Mouse (Mus musculus): ENCODE data around the gene Mtx3.
"Not testable (repeated sequence)": the region's sequence is repeated elsewhere in the genome, so short reads cannot be mapped to it uniquely, and the experiment has no call there.

Gene Mtx3

DNA sequence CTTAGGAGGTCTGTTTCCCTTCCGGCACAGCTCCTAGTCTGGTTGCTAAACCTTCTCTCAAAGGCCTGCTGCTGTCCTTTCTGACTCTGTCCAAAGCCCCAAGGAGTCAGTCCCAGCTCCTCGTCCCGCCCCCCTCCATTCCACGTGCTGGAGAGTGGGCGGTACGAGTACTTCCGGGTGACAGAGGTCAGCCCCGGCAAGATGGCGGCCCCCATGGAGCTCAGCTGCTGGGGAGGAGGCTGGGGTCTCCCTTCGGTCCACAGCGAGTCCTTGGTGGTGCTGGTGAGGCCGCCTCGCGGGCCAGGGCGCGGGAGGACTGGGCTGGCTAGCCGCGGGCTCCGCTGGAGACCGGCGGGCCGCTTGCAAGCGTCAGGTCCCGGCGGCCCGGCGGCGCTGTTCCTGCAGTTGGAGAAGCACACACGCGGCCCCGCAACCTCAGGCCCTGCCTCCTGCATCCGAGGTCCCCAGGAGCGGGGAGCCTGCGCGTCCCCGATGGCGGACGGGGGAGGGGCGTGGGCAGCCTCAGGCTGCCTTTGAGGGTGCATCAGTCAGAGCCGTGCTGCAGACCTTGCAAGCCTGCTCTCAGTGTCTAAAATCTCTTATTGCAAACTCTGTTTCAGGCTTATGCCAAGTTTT is at the start of gene Mtx3:
Mtx3 (plus strand) TSS at position 175 of the 636 bp plus-strand sequence.
- in situ Hi-C loops (cut with MboI, MseI): no loop called here

DNA sequence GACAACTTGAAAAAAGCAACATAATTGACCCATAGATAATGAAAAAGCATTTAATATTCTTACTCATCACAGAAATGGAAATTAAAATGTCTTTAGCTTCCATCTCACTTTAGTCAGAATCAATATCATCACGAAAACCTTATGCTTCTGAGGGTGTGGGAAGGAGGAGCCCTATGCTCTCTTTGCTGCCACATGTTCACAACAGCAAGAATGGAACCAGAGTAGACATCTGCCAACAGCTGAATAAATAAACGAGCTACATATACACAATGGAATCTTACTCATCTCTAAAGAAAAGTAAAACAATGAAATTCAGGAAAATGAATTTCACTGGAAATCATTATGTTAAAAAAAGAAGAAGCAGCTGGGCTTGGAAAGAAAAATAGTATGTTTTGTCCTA is 45.7 kb upstream of the Mtx3 start:
- in situ Hi-C loops (cut with MboI, MseI): loop anchor here (10.0 kb wide), 1 partner anchor 1226 kb away; no protein-coding TSS in a partner anchor

DNA sequence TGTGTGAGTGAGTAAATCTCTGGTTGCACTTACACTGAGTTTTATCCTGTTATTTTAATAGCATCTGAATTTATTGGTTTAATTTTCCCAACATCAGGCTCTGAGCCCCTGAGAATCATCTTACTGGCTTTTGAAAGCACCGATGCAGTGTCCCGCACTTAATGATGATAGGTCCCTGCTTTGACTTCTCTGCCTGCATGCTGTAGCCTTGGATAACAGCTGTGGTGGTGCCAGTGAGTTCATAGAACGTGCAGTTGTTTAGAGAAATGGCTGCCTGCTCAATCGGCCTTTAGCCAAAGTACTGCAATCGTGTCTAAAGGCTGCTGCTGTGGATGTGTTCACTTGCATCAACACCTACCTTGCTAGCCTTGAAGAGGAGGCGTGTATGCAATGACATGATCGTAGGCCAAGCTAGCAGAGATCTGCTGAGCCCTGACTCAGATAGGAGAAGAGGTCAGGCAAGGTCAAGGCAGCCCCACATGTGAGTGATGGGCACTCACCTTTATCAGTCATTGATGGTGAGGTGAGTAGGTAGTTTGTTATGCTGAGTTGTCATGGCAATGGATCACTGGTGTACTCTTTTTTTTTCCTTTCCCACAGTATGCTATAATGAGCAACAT is 45.1 kb upstream of the Mtx3 start:
- in situ Hi-C loops (cut with MboI, MseI): loop anchor here (10.0 kb wide), 1 partner anchor 1225 kb away; no protein-coding TSS in a partner anchor

DNA sequence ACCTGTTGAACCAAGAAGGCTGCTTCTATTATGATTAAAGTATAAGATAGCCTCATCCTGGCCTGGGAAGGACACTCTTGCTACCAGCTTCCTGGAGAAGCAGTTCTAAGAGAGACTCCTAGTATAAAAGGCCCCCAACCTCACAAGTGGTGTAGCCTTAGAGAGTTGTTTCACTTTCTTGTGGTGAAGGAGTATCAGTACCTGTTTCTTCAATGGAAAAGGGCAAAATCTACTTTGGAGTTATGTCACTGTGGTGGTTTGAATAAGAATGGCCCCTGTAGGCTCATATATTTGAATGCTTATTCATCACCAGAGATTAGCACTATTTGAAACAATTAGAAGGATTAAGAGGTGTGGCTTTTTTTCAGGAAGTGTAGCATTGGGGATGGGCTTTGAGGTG is 37.8 kb upstream of the Mtx3 start:
- in situ Hi-C loops (cut with MboI, MseI): no loop called here

DNA sequence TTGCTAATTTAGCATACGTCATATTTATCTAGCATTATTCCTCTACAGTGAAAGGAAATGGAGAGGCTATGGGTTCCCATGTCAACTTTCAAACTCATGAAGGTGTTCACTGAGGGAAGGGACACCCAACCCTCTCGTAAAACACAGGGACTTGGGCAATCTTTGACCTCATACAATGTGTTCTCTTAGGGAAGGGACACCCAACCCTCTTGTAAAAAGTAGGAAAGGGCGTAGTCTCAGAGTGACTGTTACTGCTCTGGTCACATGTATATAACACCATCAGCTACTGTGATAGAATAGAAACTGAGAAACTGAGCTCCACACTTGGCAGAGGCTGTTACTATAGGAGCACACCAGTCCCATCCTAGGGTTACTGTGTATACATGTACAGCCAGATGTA is 36.7 kb upstream of the Mtx3 start:
- in situ Hi-C loops (cut with MboI, MseI): no loop called here

DNA sequence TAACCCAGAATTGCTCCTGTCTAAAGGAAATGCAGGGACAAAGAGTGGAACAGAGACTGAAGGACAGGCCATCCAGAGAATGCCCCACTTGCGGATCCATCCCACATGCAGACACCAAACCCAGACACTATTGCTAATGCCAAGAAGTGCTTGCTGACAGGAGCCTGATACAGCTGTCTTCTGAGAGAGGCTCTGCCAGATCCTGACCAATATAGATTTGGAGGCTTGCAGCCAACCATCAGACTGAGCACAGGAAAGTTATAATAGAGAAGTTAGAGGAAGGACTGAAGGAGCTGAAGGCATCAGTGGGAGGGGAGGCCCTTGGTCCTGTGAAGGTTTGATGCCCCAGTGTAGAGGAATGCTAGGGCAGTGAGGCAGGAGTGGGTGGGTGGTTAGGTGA is 34.0 kb upstream of the Mtx3 start:
- in situ Hi-C loops (cut with MboI, MseI): not testable (repeated sequence)

DNA sequence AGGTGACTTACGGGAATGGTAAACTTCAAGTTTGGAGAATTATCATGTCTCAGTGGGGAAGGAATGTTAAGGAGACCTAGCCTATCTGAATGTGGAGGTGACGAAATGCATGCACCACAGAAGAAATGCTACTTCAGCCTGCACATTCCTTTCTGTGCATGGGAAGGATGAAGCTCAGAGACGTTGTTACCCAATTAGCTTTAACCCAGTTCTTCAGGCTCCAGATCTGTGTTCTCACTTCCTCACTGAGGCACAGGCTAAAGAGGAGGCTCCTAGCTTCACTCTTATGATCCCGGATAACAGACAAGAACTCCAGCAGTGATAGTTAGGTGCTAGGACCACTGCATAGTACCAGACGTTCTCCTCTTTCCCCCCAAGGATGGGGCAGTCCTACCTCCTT is 28.2 kb upstream of the Mtx3 start:
- in situ Hi-C loops (cut with MboI, MseI): no loop called here

DNA sequence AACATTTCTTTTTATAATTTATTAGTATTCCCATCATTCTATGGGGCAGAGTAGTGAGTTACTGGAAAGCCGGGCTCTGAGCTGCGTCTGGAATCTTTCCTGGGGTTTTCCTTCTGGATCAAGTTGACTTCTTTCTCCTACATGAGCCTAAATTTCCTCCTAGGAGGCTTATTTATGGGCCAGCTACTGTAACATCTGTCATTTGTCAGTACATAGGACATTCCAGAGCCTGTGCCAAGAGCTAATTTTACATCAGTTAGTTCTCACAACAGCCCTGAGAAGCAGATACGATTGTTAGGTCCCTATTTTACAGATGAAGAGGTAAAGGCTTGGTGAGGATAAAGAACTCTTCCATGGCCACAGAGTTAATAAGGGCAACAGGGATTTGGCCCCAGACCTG is 27.2 kb upstream of the Mtx3 start:
- in situ Hi-C loops (cut with MboI, MseI): no loop called here

DNA sequence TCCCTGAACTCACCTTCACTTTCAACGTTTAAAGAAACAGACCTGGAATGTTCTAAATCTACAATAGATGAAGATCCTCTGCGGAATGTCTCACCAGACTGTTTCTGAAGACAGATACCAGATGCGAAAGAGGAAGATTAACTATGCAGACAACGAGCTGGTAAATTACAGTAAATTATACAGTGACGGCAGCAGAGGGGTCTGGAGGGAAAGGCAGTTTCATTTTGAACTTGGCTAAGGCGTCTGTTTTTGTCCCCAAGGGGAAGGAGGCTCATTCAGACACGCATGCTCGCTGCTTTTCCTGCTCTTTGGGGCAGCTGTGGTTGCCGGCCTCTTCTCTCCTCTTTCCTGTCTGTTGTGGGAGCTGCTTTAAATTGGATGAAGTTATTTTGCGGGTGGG is 15.7 kb upstream of the Mtx3 start:
- in situ Hi-C loops (cut with MboI, MseI): no loop called here

DNA sequence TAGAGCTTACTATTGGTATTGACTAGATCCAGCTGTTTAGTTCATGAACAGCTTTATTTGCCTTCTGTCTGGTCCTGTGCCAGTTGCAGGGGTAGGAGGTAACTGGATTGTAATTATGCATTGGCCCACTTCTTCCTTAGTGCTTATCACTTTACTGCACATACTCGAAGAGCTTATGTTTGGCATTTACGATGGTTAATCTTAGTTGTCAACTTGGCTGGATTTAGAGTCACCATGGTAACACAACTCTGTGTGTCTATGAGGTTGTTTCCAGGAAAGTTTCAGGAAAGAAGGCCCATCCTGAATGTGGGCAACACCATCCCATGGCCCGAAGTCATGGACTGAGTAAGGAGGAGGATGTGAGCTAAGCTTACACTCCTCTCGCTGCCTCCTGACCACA is 11.4 kb upstream of the Mtx3 start:
- in situ Hi-C loops (cut with MboI, MseI): no loop called here

DNA sequence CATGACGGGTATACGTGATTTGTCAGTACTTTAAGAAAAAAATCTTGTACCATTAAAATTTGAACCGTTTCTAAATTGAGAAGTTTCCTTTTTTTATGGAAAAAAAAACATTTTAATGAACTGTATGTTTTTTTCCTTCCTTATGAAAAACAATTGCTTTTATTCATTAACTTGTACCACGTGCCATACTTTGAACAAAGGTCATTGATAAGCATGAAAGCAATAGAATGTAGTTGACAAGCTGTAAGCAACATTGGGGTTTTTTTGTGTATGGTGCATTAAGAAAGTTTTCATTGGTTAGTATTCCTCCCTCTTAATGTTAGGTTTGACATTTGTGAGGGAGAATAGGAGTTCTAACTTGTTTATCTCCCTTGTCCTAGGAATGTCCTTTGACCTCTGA is 1.9 kb downstream of the Mtx3 start:
- in situ Hi-C loops (cut with MboI, MseI): no loop called here

DNA sequence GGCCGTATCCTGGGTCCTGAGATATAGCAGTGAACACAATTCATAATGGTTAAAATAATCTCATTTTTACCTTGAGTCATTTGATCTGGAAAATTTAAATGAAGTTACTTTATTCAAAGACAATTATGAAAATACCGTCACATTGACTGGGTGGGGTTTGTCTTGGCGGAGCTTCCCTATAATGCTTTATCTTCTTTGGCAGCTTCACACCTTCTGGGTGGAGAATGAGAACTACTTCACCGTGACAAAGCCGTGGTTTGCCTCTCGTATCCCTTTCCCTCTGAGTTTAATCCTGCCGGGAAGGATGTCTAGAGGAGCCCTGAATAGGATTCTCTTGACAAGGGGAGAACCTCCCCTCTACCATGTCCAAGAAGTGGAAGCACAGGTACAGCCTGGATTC is 2.8 kb downstream of the Mtx3 start:
- in situ Hi-C loops (cut with MboI, MseI): no loop called here

DNA sequence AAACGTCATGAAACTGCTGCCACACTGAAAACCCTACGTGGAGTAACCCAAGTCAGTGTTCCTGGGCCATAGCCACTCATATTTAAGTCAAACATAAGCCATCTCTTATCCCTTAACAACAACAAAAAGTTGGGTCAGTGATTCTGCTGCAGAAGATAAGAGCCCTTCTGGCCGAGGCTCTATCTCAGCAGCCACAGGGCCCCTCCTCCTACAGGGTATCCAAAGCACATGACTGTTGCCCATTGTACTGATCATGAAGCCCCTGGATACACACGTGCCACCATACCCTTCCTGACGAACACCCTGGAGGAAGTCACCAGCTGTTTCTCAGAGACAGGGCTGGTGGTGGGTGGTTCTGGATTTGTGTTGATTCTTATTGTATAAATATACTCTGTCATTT is 3.4 kb downstream of the Mtx3 start:
- in situ Hi-C loops (cut with MboI, MseI): no loop called here

DNA sequence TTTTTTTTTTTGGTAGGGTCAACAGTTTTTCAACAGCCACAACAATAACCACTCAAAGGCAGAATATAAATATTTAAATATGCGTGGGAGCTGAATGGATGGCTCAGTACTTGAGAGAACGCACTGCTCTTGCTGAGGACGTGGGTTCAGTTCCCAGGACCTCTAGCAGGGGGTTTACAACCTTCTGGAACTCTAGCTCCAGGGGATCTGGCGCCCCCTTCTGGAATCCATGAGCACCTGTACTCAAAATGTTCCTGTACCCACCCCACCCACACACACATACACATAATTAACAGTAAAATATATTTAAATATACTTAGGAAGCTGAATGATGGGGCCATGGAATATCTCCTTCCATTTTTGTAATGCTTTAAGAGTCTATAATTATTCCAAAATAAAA is 11.3 kb downstream of the Mtx3 start:
- in situ Hi-C loops (cut with MboI, MseI): no loop called here

DNA sequence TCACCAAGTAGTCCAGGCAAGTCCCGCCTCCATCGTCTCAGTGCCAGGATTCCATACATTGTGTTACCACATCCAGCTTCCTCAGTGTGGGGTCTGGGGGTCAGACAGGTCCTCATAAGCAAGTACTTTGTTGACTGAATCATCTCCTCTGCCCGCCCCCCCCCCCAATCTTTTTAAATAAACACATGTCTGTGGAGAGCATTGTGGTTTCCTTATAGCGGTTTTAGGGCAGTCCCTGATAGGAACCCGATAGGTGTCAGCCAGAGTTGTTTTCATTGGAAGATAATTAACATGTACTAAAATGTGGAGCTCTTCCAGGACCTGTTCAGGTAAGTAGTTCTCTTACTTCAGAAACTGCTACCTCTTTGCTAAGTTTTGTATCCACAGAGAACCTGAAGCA is 14.2 kb downstream of the Mtx3 start:
- in situ Hi-C loops (cut with MboI, MseI): no loop called here

DNA sequence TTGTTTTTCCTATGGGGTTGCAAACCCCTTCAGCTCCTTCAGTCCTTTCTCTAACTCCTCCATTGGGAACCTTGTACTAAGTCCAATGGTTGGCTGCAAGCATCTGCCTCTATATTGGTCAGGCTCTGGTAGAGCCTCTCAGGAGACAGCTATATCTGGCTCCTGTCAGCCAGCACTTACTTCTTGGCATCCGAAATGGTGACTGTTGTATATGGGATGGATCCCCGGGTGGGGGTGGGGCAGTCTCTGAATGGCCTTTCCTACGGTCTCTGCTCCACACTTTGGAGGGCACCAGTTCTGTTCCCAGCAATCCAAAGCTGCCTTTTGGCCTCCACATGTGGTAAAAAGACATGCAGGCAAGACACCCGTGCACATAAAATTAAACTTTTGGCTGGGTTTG is 15.4 kb downstream of the Mtx3 start:
- in situ Hi-C loops (cut with MboI, MseI): no loop called here

DNA sequence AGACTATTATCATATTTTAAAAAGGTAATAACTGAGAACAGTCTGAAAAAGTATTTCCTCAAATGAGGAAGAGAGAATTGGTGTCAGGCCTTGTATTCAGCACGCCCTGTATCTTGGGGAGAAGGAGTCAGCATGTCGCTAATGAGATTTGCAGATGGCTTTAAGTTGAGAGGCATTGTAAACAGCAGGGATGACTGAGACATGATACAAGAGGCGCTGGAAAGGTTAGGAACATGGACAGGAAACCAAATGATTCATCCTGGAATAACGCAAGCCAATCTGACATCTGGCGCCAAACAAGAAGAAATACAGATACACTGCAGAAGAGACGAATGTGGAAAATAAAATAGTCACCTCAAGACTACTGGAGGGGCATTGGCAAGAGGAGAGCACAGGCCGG is 20.8 kb downstream of the Mtx3 start:
- in situ Hi-C loops (cut with MboI, MseI): no loop called here

DNA sequence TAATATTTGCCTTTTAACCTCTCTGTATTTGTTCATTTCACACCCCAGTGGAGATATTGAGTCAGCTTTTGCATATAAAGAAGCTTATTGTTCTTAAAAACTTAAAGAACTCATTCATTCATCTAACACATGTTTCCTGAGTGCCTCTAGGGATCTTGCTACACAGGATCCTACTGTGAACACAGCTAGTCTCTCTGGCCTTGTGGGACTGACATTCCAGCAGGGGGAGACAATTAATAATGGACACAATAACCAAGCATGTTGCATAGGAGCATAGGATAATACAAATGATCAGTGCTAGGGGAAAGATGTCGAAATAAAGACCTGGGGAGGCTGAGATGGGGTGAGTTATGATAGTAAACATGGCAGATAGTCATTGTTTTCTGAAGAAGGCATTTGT is 22.1 kb downstream of the Mtx3 start:
- in situ Hi-C loops (cut with MboI, MseI): no loop called here

DNA sequence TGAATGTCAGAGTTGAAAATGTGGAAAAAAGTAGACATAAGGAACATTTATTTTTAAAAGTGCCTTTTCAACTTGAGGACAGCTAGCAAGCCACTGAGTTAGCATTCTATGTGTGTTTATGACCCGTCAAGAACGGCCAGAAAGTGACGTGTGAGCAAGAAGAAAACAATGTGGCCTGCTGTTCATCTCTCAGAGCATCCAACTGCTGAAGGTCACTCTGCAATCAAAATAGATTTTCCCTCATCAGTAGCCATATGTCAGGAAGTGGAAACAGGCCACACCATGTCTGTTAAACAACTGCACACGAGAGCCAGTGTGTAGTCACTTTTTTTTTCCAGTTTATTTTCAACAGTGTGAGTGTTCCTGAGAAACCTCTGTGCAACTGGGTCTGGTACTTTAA is 35.0 kb downstream of the Mtx3 start:
- in situ Hi-C loops (cut with MboI, MseI): no loop called here

DNA sequence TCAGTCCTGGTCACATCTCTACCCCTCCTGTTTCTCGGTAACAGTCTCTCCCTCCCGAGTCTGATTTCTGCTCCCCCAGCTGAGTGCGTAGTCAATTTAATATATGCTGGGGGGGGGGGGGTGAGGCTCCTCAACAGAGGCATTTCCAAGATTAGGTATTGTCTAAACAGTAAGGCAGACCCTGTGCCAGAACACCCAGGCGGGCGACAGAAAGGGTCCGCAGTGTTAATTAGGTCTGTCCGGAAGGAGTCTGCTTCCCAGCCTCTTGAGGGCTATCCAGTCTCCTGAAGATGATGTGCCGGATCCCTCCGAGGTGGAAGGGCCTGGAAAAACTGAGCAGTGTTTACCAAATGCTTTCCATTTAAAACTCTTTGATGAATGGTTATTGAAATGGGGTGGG is 35.4 kb downstream of the Mtx3 start:
- in situ Hi-C loops (cut with MboI, MseI): no loop called here

DNA sequence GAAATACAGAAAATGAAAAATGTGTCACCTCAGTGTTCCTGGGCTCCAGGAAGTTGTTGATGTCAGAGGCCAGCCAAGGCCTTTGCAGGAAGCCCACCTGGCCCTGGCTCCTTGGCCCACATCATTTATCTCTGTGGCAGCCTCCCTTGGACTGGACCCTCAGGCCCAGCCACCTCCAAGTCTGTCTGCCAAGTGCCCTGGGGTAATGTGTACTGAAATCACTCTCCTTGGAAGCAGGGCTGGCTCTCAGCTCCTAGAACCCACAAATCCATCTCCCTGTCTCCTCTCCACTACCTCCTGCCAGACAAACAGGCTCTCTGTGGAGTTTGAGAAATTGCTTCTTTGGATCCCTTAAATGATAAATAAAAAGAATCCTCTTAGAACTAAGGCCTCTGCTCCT is 36.0 kb downstream of the Mtx3 start:
- in situ Hi-C loops (cut with MboI, MseI): no loop called here

DNA sequence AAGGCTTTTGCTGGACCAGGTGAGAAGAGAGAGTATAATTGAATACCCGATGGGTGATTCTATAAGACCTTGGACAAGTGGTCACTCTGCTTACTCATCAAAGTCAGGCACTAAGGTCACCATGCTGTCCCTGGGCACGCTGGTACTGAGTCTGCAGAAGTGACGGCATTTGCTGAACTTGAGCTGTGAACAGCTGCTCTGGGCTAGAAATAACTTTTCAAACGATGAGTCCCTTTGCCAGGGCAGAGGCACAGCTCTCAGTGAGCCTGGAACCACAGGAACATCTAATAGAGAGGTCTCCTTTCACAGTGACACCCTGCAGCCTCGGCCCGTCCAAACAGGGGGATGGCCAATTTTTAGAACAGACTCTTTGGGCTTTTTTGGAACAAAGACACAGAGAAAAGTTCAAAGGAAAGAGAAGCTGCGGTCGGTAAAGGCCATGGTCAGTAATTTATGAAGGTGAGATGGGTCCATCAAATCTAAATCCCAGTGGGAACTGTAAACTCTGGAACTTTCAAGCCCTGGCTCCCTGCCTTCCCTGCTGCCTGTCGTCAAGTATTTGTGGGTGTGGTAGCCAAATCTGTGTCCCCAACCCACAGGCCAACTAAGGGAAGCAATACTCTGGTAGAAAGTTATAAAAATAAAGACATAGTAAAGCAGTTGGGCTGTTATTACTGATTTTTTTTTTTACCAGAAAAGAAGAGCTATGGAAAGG is 37.9 kb downstream of the Mtx3 start:
- in situ Hi-C loops (cut with MboI, MseI): no loop called here

All from regulatory T cell (primary cell).